9 mouse cellular contexts compared by ENCODE assay signal in the genomic region with DNA sequence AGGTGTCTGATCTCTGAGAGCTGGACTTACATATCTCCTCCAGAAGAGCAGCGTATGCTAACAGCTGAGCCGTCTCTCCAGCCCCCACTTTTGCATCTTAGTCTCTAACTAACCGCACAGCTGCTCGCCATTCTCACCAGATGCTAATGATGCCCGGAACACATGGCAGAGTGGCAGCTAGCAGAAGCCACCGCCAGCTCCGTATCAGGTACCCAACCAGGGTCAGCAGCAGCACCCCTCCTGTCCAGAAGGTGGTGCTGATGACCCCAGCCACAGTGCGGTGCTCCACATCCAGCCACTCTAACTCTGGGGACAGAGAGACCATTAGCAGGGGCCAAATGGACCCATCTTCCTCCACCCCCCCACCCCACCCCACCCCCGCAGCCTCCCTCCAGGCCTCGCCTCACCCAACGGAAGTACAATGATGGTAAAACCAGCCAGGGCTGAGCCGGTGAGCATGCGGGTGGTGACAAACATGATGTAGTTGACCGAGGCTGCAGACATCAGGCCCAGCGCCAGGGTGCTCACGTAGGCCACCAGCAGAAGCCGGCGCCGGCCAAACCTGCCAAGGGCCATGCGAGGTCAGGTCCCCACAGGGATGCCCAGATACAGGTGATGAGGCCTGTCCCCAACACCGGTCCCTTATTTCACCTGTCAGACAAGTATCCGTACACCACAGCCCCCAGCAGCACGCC. TPM values are rescaled to one million over a fixed set of nuclear protein-coding genes. Genes with fewer than 3 reads are reported as not detected.
DNase-seq lines count a peak whose midpoint lies in the region; ATAC-seq and TF ChIP-seq lines count a peak whose summit lies in the region.
"Had no signal": no experiment of that assay in that cellular context is flagged by ENCODE, and none has a peak within 500 bp of the region (broad histone marks: within the 10 kb centered on the region; RNA-seq: fewer than 3 reads in every experiment).

No protein-coding gene starts in this region.

- WGBS in embryonic facial prominence, embryonic 11.5 days: 29% methylated on average over 23 of the region's 23 CpGs
- WGBS in hindbrain, embryonic 14.5 days: 29% methylated on average over 23 of the region's 23 CpGs

- H3K4me2 ChIP-seq in embryonic facial prominence, embryonic 11.5 days (ENCODE audit: low read depth, low read length): no peak overlapping the region
- H3K4me2 ChIP-seq in hindbrain, embryonic 14.5 days (replicated peaks): no peak overlapping the region

- ATAC-seq in embryonic facial prominence, embryonic 11.5 days (replicated peaks; ENCODE audit: insufficient number of reproducible peaks, low FRiP score, low TSS enrichment, low read depth): peak; percentile 68
- peak; percentile 56; the same call in 1 of the 2 replicates for ATAC-seq in hindbrain, embryonic 14.5 days (ENCODE audit: low FRiP score)
- peak; percentile 75 for ATAC-seq in megakaryocyte progenitor cell, adult 5-6 weeks (replicated peaks; ENCODE audit: poor library complexity)

- in situ Hi-C loops in ES-E14 (cut with MboI; ENCODE audit: low sequenced_read_pairs in 2 of 2, unreplicated experiment in 2 of 2): no loop called here

- H3K9me3 ChIP-seq in ES-E14 (ENCODE audit: control insufficient read depth, insufficient read depth, low read depth, low read length): no peaks in the 10 kb centered on the region
- H3K9me3 ChIP-seq in embryonic facial prominence, embryonic 11.5 days (replicated peaks; ENCODE audit: control insufficient read depth, low read length): no peaks in the 10 kb centered on the region
- H3K9me3 ChIP-seq in hindbrain, embryonic 14.5 days (ENCODE audit: control insufficient read depth, low read length): no peaks in the 10 kb centered on the region

- H3K27me3 ChIP-seq in embryonic facial prominence, embryonic 11.5 days (ENCODE audit: control insufficient read depth, insufficient read depth, low read length): 0 out of 2 replicates have a peak, but pooled peaks cover under 1% of the 10 kb centered on the region
- H3K27me3 ChIP-seq in hindbrain, embryonic 14.5 days (ENCODE audit: control insufficient read depth, insufficient read depth, low read length): no peaks in the 10 kb centered on the region

- TF ChIP-seq CTCF in layer of hippocampus, adult 2 months (conservative IDR thresholded peaks at IDR 0.05): peak; percentile 72

- H3K27ac ChIP-seq in layer of hippocampus, adult 2 months: no peak overlapping the region
- H3K27ac ChIP-seq in ES-E14 (ENCODE audit: insufficient read depth, low read depth, low read length, poor library complexity, severe bottlenecking): no peak overlapping the region
- H3K27ac ChIP-seq in embryonic facial prominence, embryonic 11.5 days (replicated peaks; ENCODE audit: low read depth, low read length): no peak overlapping the region
- no peak overlapping the region for H3K27ac ChIP-seq in hindbrain, embryonic 14.5 days

- no peaks in the 10 kb centered on the region for H3K36me3 ChIP-seq in ES-E14 (ENCODE audit: control insufficient read depth, insufficient read depth, low read length, poor library complexity, severe bottlenecking)
- no peaks in the 10 kb centered on the region for H3K36me3 ChIP-seq in embryonic facial prominence, embryonic 11.5 days (replicated peaks; ENCODE audit: control insufficient read depth, insufficient read depth, low read depth, low read length)
- H3K36me3 ChIP-seq in hindbrain, embryonic 14.5 days (replicated peaks; ENCODE audit: control insufficient read depth, insufficient read depth): no peaks in the 10 kb centered on the region

- peaks cover 3 to 28% of the 10 kb centered on the region in 2 experiments; a peak in 3 of 4 replicates for H3K4me1 ChIP-seq in ES-E14 (ENCODE audit: control insufficient read depth in 2 of 2, insufficient read depth in 2 of 2, low read length in 2 of 2, poor library complexity in 1 of 2)
- no peaks in the 10 kb centered on the region for H3K4me1 ChIP-seq in embryonic facial prominence, embryonic 11.5 days (ENCODE audit: control insufficient read depth, insufficient read depth, low read length)
- H3K4me1 ChIP-seq in hindbrain, embryonic 14.5 days (replicated peaks; ENCODE audit: control insufficient read depth, insufficient read depth, low read length): no peaks in the 10 kb centered on the region; the same call in 1 of the 2 replicates

- H3K4me3 ChIP-seq in layer of hippocampus, adult 2 months: no peak overlapping the region
- peak overlapping the region; percentile 42 to 43; a peak in 3 of 4 replicates for H3K4me3 ChIP-seq in ES-E14 (ENCODE audit: insufficient read depth in 1 of 2, low read depth in 1 of 2, low read length in 2 of 2, poor library complexity in 1 of 2, severe bottlenecking in 1 of 2)
- no peak overlapping the region for H3K4me3 ChIP-seq in embryonic facial prominence, embryonic 11.5 days (ENCODE audit: low read depth, low read length)
- no peak overlapping the region for H3K4me3 ChIP-seq in hindbrain, embryonic 14.5 days (replicated peaks; ENCODE audit: low read length)

- no peak for DNase-seq in layer of hippocampus, adult 2 months (ENCODE audit: low spot score in 2 of 2)
- no peak for DNase-seq in layer of hippocampus, adult 11-12 months (ENCODE audit: low spot score)
- no peak for DNase-seq in ES-E14 (ENCODE audit: low read depth, low spot score)
- DNase-seq in embryonic facial prominence, embryonic 11.5 days (ENCODE audit: low spot score): peak; percentile 65
- peak; percentile 55 for DNase-seq in hindbrain, embryonic 14.5 days (ENCODE audit: low spot score)
- peak; percentile 48 for DNase-seq in thymus, postnatal 14 days
- no peak for DNase-seq in frontal cortex, postnatal 10 days (ENCODE audit: low spot score in 2 of 2)

- peak overlapping the region; percentile 59 for H3K9ac ChIP-seq in ES-E14 (ENCODE audit: insufficient read depth, low read depth, low read length, poor library complexity, severe bottlenecking)
- H3K9ac ChIP-seq in embryonic facial prominence, embryonic 11.5 days (replicated peaks; ENCODE audit: low read length): no peak overlapping the region
- no peak overlapping the region for H3K9ac ChIP-seq in hindbrain, embryonic 14.5 days

TF ChIP-seq in ES-E14, 5 proteins besides CTCF, POLR2A, EP300 and RAD21:
- TF ChIP-seq HCFC1 (IDR thresholded peaks at IDR 0.05; ENCODE audit: borderline replicate concordance, insufficient read depth, low read length) (no peak), ZC3H11A (IDR thresholded peaks at IDR 0.05; ENCODE audit: borderline replicate concordance, low read depth, low read length) (no peak), CHD2 (IDR thresholded peaks at IDR 0.05; ENCODE audit: low read depth, low read length) (no peak), ZNF384 (IDR thresholded peaks at IDR 0.05; ENCODE audit: low read depth, low read length) (no peak), MAFK (IDR thresholded peaks at IDR 0.05; ENCODE audit: insufficient read depth, low read depth, low read length) (no peak)

RNA-seq across cellular contexts. Expression of a gene that starts 1.4 kb away (rescaled TPM):
- total RNA-seq in layer of hippocampus, adult 2 months (2021): under 1 TPM in 1 of 2 experiments, not detected in 1; 0.28 TPM
- 3.6 and 6.1 TPM in 2 replicates for total RNA-seq in ES-E14 (2012; rRNA removed)
- polyA plus RNA-seq in embryonic facial prominence, embryonic 11.5 days (2014; fragmentation: Nextera tagmentation; extraction: Ambion mirVana): not detected in 2 replicates
- not detected in 2 replicates for polyA plus RNA-seq in hindbrain, embryonic 14.5 days (2014; fragmentation: Nextera tagmentation; extraction: Ambion mirVana)
- not detected in 2 replicates for total RNA-seq in megakaryocyte progenitor cell, adult 5-6 weeks (2015)
- not detected in 2 replicates for total RNA-seq in megakaryocyte progenitor cell, adult 5-6 weeks (2017)

RNA-seq across cellular contexts. Expression of a gene that starts 8.1 kb away (rescaled TPM):
- 1 to 10 TPM; 2.4 to 6.3 TPM for total RNA-seq in layer of hippocampus, adult 2 months (2021)
- total RNA-seq in ES-E14 (2012; rRNA removed): 0.49 and 0.79 TPM in 2 replicates
- polyA plus RNA-seq in embryonic facial prominence, embryonic 11.5 days (2014; fragmentation: Nextera tagmentation; extraction: Ambion mirVana): 0.43 and 1.0 TPM in 2 replicates
- polyA plus RNA-seq in hindbrain, embryonic 14.5 days (2014; fragmentation: Nextera tagmentation; extraction: Ambion mirVana): 1.4 and 2.2 TPM in 2 replicates
- not detected in 2 replicates for total RNA-seq in megakaryocyte progenitor cell, adult 5-6 weeks (2015)
- not detected in 2 replicates for total RNA-seq in megakaryocyte progenitor cell, adult 5-6 weeks (2017)
- polyA plus RNA-seq: liver, embryonic 16.5 days had no signal

RNA-seq across cellular contexts. Expression of a gene that starts 50.7 kb away (rescaled TPM):
- 100 to 1,000 TPM; 119 to 122 TPM for total RNA-seq in layer of hippocampus, adult 2 months (2021)
- 0.98 and 1.2 TPM in 2 replicates for total RNA-seq in ES-E14 (2012; rRNA removed)
- polyA plus RNA-seq in embryonic facial prominence, embryonic 11.5 days (2014; fragmentation: Nextera tagmentation; extraction: Ambion mirVana): 0.38 and 0.63 TPM in 2 replicates
- 6.5 and 7.7 TPM in 2 replicates for polyA plus RNA-seq in hindbrain, embryonic 14.5 days (2014; fragmentation: Nextera tagmentation; extraction: Ambion mirVana)
- 0.02 TPM in 1 of 2 replicates, not detected in the other for total RNA-seq in megakaryocyte progenitor cell, adult 5-6 weeks (2015)
- 0.14 TPM in 1 of 2 replicates, not detected in the other for total RNA-seq in megakaryocyte progenitor cell, adult 5-6 weeks (2017)
- polyA plus RNA-seq: liver, embryonic 16.5 days had no signal

RNA-seq across cellular contexts. Expression of a gene that starts 53.3 kb away (rescaled TPM):
- 10 to 100 TPM; 57.4 to 70.5 TPM for total RNA-seq in layer of hippocampus, adult 2 months (2021)
- 14.0 and 19.1 TPM in 2 replicates for total RNA-seq in ES-E14 (2012; rRNA removed)
- polyA plus RNA-seq in embryonic facial prominence, embryonic 11.5 days (2014; fragmentation: Nextera tagmentation; extraction: Ambion mirVana): 12.1 and 15.3 TPM in 2 replicates
- polyA plus RNA-seq in hindbrain, embryonic 14.5 days (2014; fragmentation: Nextera tagmentation; extraction: Ambion mirVana): 29.7 and 31.5 TPM in 2 replicates
- total RNA-seq in megakaryocyte progenitor cell, adult 5-6 weeks (2015): 9.3 and 16.6 TPM in 2 replicates
- total RNA-seq in megakaryocyte progenitor cell, adult 5-6 weeks (2017): 13.1 and 15.7 TPM in 2 replicates

RNA-seq across cellular contexts. Expression of a gene that starts 59.7 kb away (rescaled TPM):
- total RNA-seq in layer of hippocampus, adult 2 months (2021): 1 to 10 TPM; 4.8 to 6.2 TPM
- 44.1 and 48.2 TPM in 2 replicates for total RNA-seq in ES-E14 (2012; rRNA removed)
- 65.9 and 74.9 TPM in 2 replicates for polyA plus RNA-seq in embryonic facial prominence, embryonic 11.5 days (2014; fragmentation: Nextera tagmentation; extraction: Ambion mirVana)
- polyA plus RNA-seq in hindbrain, embryonic 14.5 days (2014; fragmentation: Nextera tagmentation; extraction: Ambion mirVana): 16.0 and 16.6 TPM in 2 replicates
- total RNA-seq in megakaryocyte progenitor cell, adult 5-6 weeks (2015): 41.5 and 45.7 TPM in 2 replicates
- 20.2 and 26.3 TPM in 2 replicates for total RNA-seq in megakaryocyte progenitor cell, adult 5-6 weeks (2017)

Comparison
In these comparisons a context has a peak if more than half of its experiments do, and no peak if none do; other contexts are left out.
1. DNase-seq: peak in embryonic facial prominence, embryonic 11.5 days (single experiment), hindbrain, embryonic 14.5 days (single experiment) and thymus, postnatal 14 days (single experiment); none in layer of hippocampus, adult 2 months (0 of 2), layer of hippocampus, adult 11-12 months (single experiment), ES-E14 (single experiment) and frontal cortex, postnatal 10 days (0 of 2).
2. H3K4me3 ChIP-seq: peak in ES-E14 (2 of 2); none in layer of hippocampus, adult 2 months (single experiment), embryonic facial prominence, embryonic 11.5 days (single experiment) and hindbrain, embryonic 14.5 days (single experiment).
3. RNA of a gene that starts 50.7 kb away (total RNA-seq): 119 to 122 TPM in layer of hippocampus, adult 2 months; 0.98 to 1.2 TPM in ES-E14 and 0.02 to 0.14 TPM in megakaryocyte progenitor cell, adult 5-6 weeks; every median in the first group is over 10 times any median in the second.
4. Peak in every context shown above with its lines, with median percentiles within 50 percentile points of each other: ATAC-seq.